Mouse (Mus musculus): ENCODE measurements around the gene Stom.

The Stom gene

GRCm38 (mm10) chr2:35273536-35273935 is 63.2 kb downstream of the Stom start:
- in situ Hi-C loops (cut with MboI, MseI): no loop called here

- in situ Hi-C loops (cut with MboI, MseI): no loop called here
These were observed 63.9 kb downstream of the Stom start for GRCm38 (mm10) chr2:35272881-35273280.

GRCm38 (mm10) chr2:35271817-35272216 is 65.0 kb downstream of the Stom start:
- in situ Hi-C loops (cut with MboI, MseI): no loop called here

GRCm38 (mm10) chr2:35270531-35270984 is 66.2 kb downstream of the Stom start:
- in situ Hi-C loops (cut with MboI, MseI): no loop called here

GRCm38 (mm10) chr2:35269716-35270260 is 67.0 kb downstream of the Stom start:
- in situ Hi-C loops (cut with MboI, MseI): loop anchor here (5.0 kb wide), 1 partner anchor 57 kb away; no protein-coding TSS in a partner anchor

GRCm38 (mm10) chr2:35269136-35269535 is 67.6 kb downstream of the Stom start:
- in situ Hi-C loops (cut with MboI, MseI): loop anchor here (5.0 kb wide), 1 partner anchor 57 kb away; no protein-coding TSS in a partner anchor

- in situ Hi-C loops (cut with MboI, MseI): loop anchor here (5.0 kb wide), 1 partner anchor 56 kb away; no protein-coding TSS in a partner anchor
These were observed 68.8 kb downstream of the Stom start for GRCm38 (mm10) chr2:35267876-35268566.

- in situ Hi-C loops (cut with MboI, MseI): loop anchor here (5.0 kb wide), 1 partner anchor 55 kb away; no protein-coding TSS in a partner anchor
These were observed 69.5 kb downstream of the Stom start for GRCm38 (mm10) chr2:35267156-35267875.

- in situ Hi-C loops (cut with MboI, MseI): loop anchor here (5.0 kb wide), 1 partner anchor 54 kb away; no protein-coding TSS in a partner anchor
These were observed 70.4 kb downstream of the Stom start for GRCm38 (mm10) chr2:35266251-35266905.

GRCm38 (mm10) chr2:35265775-35266174 is 71.0 kb downstream of the Stom start:
- in situ Hi-C loops (cut with MboI, MseI): loop anchor here (5.0 kb wide), 1 partner anchor 53 kb away; no protein-coding TSS in a partner anchor

GRCm38 (mm10) chr2:35265296-35265695 is 71.5 kb downstream of the Stom start:
- in situ Hi-C loops (cut with MboI, MseI): loop anchor here (5.0 kb wide), 1 partner anchor 53 kb away; no protein-coding TSS in a partner anchor

- in situ Hi-C loops (cut with MboI, MseI): no loop called here
These were observed 72.7 kb downstream of the Stom start for GRCm38 (mm10) chr2:35264095-35264494.

Data from regulatory T cell (primary cell).